Mouse (Mus musculus): ENCODE measurements around the gene Dscam. TPM values are rescaled to one million over a fixed set of nuclear protein-coding genes. Genes with fewer than 3 reads are reported as not detected.
A peak's percentile ranks its signal among the peaks of the same experiment; 100 is the strongest.

The Dscam gene
- total RNA-seq, 2 experiments from 2014 or later, result 0.15 TPM; not detected in 1

- ATAC-seq (replicated peaks; ENCODE audit: poor library complexity, severe bottlenecking), result no peak
Measured at GRCm38 (mm10) chr16:96740073-96741055, 430.2 kb downstream of the Dscam start.

- no peak for ATAC-seq (replicated peaks; ENCODE audit: poor library complexity, severe bottlenecking)
Measured at GRCm38 (mm10) chr16:96736501-96736900, 434.1 kb downstream of the Dscam start.

GRCm38 (mm10) chr16:96730881-96731280 is 439.7 kb downstream of the Dscam start:
- no peak for ATAC-seq (replicated peaks; ENCODE audit: poor library complexity, severe bottlenecking)

GRCm38 (mm10) chr16:96727836-96728774 is 442.4 kb downstream of the Dscam start:
- no peak for ATAC-seq (replicated peaks; ENCODE audit: poor library complexity, severe bottlenecking)

- no peak for ATAC-seq (replicated peaks; ENCODE audit: poor library complexity, severe bottlenecking)
Measured at GRCm38 (mm10) chr16:96725071-96725724, 445.4 kb downstream of the Dscam start.

GRCm38 (mm10) chr16:96724591-96724990 is 446.0 kb downstream of the Dscam start:
- ATAC-seq (replicated peaks; ENCODE audit: poor library complexity, severe bottlenecking), result no peak

GRCm38 (mm10) chr16:96724123-96724522 is 446.4 kb downstream of the Dscam start:
- peak; percentile 46; the same call in 1 of the 2 replicates for ATAC-seq (replicated peaks; ENCODE audit: poor library complexity, severe bottlenecking)

- no peak for ATAC-seq (replicated peaks; ENCODE audit: poor library complexity, severe bottlenecking)
Measured at GRCm38 (mm10) chr16:96723066-96723669, 447.4 kb downstream of the Dscam start.

GRCm38 (mm10) chr16:96722135-96722534 is 448.4 kb downstream of the Dscam start:
- ATAC-seq (replicated peaks; ENCODE audit: poor library complexity, severe bottlenecking), result no peak

GRCm38 (mm10) chr16:96721241-96721640 is 449.3 kb downstream of the Dscam start:
- no peak for ATAC-seq (replicated peaks; ENCODE audit: poor library complexity, severe bottlenecking)

GRCm38 (mm10) chr16:96720666-96721065 is 449.9 kb downstream of the Dscam start:
- ATAC-seq (replicated peaks; ENCODE audit: poor library complexity, severe bottlenecking), result no peak

- peak; percentile 81 for ATAC-seq (replicated peaks; ENCODE audit: poor library complexity, severe bottlenecking)
Measured at GRCm38 (mm10) chr16:96718221-96718620, 452.3 kb downstream of the Dscam start.

GRCm38 (mm10) chr16:96716633-96717032 is 453.9 kb downstream of the Dscam start:
- peak; percentile 54; the same call in 1 of the 2 replicates for ATAC-seq (replicated peaks; ENCODE audit: poor library complexity, severe bottlenecking)

GRCm38 (mm10) chr16:96711935-96712334 is 458.6 kb downstream of the Dscam start:
- ATAC-seq (replicated peaks; ENCODE audit: poor library complexity, severe bottlenecking), result no peak

GRCm38 (mm10) chr16:96700551-96700950 is 470.0 kb downstream of the Dscam start:
- ATAC-seq (replicated peaks; ENCODE audit: poor library complexity, severe bottlenecking), result no peak

- no peak for ATAC-seq (replicated peaks; ENCODE audit: poor library complexity, severe bottlenecking)
Measured at GRCm38 (mm10) chr16:96695882-96696281, 474.7 kb downstream of the Dscam start.

- no peak for ATAC-seq (replicated peaks; ENCODE audit: poor library complexity, severe bottlenecking)
Measured at GRCm38 (mm10) chr16:96691576-96691975, 479.0 kb downstream of the Dscam start.

GRCm38 (mm10) chr16:96690052-96690451 is 480.5 kb downstream of the Dscam start:
- no peak for ATAC-seq (replicated peaks; ENCODE audit: poor library complexity, severe bottlenecking)

- peak; percentile 65 for ATAC-seq (replicated peaks; ENCODE audit: poor library complexity, severe bottlenecking)
Measured at GRCm38 (mm10) chr16:96689419-96689818, 481.1 kb downstream of the Dscam start.

GRCm38 (mm10) chr16:96685065-96685464 is 485.5 kb downstream of the Dscam start:
- no peak for ATAC-seq (replicated peaks; ENCODE audit: poor library complexity, severe bottlenecking)

All from granulocyte monocyte progenitor cell, adult 5-6 weeks (primary cell).